Comparison of ENCODE assay signal across 14 mouse cellular contexts in genomic region chr14:25080431-25080830, GRCm38 (mm10).
"Had no signal": no experiment of that assay in that cellular context is flagged by ENCODE, and none has a peak within 500 bp of the region (broad histone marks: within the 10 kb centered on the region; RNA-seq: fewer than 3 reads in every experiment).

No protein-coding gene starts in this region.

- H3K9ac ChIP-seq: lung, embryonic 14.5 days; midbrain, embryonic 12.5 days; midbrain, embryonic 15.5 days; neural tube, embryonic 12.5 days; stomach, embryonic 15.5 days had no signal

- H3K4me3 ChIP-seq: midbrain, embryonic 10.5 days; midbrain, embryonic 12.5 days; midbrain, embryonic 15.5 days; neural tube, embryonic 12.5 days; stomach, embryonic 15.5 days had no signal

- H3K4me1 ChIP-seq: midbrain, embryonic 12.5 days; midbrain, embryonic 15.5 days; neural tube, embryonic 12.5 days; stomach, embryonic 15.5 days had no signal

- ATAC-seq: midbrain, embryonic 15.5 days had no signal

- H3K27me3 ChIP-seq: midbrain, embryonic 12.5 days; midbrain, embryonic 15.5 days; neural tube, embryonic 12.5 days; stomach, embryonic 15.5 days had no signal

- H3K9me3 ChIP-seq: midbrain, embryonic 12.5 days; stomach, embryonic 15.5 days had no signal

- H3K27ac ChIP-seq: midbrain, embryonic 10.5 days; midbrain, embryonic 12.5 days; midbrain, embryonic 15.5 days; neural tube, embryonic 12.5 days; stomach, embryonic 15.5 days; stomach, postnatal 0 days had no signal

- H3K4me2 ChIP-seq: lung, embryonic 14.5 days; midbrain, embryonic 12.5 days; midbrain, embryonic 15.5 days; neural tube, embryonic 12.5 days; stomach, embryonic 15.5 days had no signal

- DNase-seq: lung, adult 18-20 months; lung, embryonic 14.5 days; lung, postnatal 10 days; lung, postnatal 4 days; right cerebral cortex, postnatal 14 days; thymus, adult 2 months; thymus, postnatal 25 days; thymus, postnatal 4 days had no signal

- H3K36me3 ChIP-seq: midbrain, embryonic 10.5 days; midbrain, embryonic 12.5 days; midbrain, embryonic 15.5 days; neural tube, embryonic 12.5 days; stomach, embryonic 15.5 days had no signal
